Mouse (Mus musculus) urinary bladder, postnatal 10 days (tissue): ENCODE results near the gene Ap3s2.
A peak's percentile ranks its signal among the peaks of the same experiment; 100 is the strongest.

ENCODE experiments used
- DNase-seq: peaks from one replicate; pipeline ENCODE4 v3.0.0; 2022; ENCODE audit warnings: low spot score

Gene Ap3s2

DNA sequence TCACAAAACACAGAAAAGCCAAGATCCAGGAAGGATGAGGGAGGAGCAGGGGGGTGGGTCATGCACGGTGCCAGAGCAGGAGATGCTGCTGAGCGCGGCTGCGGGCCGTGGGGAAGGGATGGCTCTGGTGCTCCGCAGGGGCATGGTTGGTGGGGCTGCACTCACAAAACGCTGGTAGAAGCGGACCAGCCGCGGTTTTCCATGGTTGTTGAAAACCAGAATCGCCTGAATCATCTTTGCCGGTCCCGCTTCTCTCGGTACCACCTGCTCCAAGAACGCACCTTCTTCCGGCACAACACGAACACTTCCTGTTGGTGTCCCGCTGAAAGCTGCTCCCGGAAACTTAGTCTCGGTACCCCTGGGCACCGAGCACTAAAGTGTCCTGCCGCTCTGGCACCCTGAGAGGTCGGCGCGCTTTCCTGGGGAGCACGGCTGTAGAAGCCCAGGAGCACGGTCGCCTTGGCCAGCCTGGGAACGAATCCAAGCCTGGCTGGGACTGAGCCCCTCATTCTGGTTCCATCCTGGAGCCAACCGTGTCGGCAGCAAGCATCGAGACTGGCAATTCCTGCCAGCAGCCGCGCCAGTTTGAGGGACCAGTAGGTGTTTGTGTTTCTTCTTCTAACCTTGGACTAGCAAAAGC, at the start of gene Ap3s2:
TSS of gene Ap3s2 (minus strand) at position 306 of the 640 bp plus-strand sequence.
- peak; percentile 38 for DNase-seq

DNA sequence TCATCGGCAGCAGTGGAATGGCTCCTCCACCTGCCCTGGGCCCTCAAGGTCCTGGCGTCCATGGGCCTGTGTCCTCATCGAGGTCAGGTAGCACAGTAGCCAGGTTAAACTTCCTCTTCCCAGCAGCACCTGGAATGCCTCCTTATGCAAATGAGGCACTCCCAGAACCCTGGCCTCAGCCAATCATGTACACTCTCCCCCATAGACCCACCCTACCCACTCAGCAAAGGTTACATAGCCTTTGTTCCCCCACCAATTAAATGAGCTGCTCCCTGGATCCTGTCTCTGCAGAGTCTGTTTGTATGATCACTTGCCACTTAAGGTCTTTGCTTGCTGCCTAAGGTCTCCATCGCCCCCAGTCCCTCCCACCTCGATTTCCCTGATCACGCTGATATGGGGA, 47.9 kb upstream of the Ap3s2 start:
- no peak for DNase-seq

DNA sequence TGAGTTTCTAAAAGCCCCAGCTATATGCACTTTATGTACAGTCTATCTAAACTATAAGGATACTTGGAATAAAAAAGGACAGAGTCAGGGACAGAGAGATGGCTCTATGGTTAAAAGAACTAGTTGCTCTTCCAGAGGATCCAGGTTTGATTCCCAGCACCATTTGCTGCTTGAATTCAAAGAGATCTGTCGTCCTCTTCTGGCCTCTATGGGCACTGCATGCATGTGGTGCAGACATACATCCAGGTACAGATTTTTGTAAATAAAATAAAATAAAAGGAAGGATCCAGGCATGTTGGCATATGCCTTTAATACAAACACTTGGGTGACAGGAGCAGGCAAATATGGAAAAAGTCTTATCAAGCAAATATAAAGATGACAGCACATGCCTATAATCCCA, 41.2 kb upstream of the Ap3s2 start:
- DNase-seq: no peak

DNA sequence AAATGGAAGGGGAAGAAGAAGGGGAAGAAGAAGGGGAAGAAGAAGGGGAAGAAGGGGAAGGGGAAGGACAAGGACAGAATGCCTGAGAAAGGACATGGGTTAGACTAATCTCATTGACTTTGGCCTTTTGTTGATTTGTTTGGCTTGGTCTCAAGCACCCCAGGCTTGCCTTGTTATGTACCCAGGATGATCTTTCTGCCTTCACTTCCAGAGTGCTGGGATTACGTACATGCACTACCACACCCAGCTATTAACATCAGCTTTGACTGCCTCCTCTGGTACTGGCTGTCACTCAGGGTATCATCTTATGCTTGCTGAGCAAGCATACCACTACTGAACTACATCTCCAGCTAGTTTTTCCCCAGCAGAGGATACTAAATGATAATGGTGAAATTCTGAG, 35.7 kb upstream of the Ap3s2 start:
- DNase-seq: no peak

DNA sequence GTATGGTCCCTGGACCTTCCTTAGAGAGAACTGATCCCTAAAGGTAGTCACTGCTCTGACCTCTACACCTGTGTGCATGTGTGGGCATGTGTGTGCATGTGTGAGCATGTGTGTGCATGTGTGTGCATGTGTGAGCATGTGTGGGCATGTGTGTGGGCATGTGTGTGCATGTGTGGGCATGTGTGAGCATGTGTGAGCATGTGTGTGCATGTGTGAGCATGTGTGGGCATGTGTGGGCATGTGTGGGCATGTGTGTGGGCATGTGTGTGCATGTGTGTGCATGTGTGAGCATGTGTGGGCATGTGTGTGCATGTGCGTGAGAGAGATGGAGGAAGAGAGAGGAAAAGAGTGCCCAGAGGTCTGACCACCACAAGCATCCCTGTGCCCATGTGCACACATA, 34.4 kb upstream of the Ap3s2 start:
- DNase-seq: no peak

DNA sequence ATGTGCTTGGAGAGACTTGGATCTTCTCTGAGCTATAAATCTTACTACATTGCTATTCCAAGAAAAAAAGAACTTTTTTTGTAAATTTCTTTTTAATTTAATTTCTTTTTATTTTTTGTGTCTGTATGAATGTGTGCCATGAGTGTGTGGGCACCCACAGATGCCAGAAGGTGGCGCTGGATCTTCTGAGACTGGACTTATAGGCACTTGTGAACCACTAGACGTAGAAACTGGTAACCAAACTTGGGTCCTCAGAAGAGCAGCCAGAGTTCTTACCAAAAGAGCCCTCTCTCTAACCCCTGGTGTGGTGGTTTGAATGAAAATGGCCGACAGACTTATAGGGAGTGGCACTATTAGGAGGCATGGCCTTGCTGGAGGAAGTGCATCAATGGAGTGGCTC, 30.6 kb upstream of the Ap3s2 start:
- no peak for DNase-seq

DNA sequence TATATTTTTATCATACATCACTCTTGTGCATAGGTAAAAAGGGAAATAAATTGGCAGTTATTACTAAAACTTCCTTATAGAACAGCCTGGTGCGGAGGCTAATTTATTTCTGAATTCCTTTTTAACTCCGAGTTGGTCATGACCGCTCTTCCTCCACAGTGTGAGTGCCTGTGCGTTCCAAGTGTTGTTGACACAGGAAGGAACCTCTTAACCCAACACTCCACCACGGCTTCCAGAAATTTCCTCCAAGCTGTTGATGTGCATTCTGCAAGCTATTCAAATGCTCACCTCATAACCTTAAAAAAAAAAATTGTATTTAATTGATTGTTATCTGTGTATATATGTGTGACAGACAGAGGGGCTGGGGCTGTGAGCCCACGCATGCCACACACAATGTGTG, 29.8 kb upstream of the Ap3s2 start:
- no peak for DNase-seq

DNA sequence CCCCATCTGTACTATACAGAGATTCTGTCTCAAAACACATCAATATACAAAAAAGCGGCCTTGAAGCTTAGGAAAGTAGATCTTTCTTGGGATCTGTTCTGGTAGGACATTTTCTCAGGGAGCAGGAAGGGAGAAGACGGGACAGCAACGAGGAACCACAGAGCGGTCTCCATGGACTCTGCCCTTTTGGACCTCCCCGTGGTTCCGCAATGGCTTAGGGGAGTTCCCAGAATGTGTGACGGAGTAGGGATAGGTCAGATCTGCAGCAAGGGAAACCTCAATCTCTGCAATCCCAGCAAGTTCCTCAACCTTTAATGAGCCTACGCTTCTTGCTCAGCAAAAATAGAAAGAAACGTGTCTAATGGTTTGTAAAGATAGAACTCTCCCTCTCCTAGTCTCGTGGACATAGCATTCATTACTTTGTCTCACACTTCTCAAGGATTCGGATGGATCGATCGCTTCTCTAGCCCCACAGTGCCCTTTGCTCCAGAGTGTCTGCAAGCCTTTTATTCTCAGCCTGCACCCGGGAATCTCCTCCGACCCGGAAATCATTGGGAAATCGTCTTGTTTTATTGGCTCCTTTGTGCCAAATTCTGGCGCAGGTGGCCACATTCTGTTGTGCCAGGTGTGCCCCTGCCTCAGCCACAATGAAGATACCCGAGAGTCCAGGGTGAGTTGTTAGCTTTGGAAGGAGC, 15.2 kb upstream of the Ap3s2 start:
- no peak for DNase-seq

DNA sequence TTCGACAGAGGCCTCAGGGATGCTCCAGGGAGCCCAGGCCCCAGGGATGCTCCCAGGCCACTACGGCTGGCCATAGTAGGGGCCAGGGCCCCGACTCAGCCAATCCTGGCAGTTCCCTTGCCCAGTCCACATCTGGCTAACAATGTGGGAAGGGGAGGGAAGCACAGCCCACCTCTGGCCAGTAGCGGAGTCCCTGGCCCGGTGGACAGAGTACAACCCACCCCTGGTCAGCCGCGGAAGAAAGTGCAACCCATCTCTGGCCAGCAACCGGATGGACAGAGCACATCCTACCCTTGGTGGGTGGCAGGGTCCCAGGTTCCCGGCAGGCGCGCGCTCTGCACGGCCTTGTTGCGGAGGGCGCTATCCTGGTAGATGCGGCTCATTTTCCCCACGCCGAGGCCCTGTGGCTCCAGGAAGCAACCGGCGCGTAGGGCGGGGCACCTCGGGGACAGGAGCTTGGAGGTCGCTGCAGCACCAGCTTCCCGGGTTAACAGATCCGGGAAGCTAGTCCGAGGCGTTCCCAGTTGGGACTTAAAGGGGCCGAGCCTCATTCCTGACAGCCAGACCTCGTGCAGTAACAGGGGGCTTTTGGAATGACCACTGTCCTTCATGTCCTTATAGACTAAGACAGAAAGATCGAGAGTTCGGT, 14.5 kb upstream of the Ap3s2 start, which contains the start of gene Arpin:
TSS of gene Arpin (minus strand) at position 498 of the 649 bp plus-strand sequence.
- no peak for DNase-seq

DNA sequence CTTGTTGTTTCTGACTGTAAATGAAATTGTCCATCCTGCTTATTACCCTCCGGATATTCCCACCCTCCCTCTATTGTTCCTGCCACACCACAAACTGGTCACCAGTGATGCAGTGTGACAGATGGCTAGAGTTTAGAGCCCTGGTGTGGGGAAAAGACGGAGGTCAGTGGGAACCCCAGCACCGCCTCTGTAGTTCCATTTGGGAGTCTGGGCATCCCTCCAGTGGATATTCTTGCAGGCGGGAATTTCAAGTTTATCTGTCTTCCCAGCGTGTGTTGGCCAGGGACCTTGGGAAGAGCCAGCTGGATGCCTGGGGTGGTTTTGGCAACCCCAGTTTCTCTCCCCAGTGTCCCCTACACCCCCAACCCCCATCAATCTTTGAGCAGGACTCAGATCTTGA, 14.0 kb upstream of the Ap3s2 start:
- no peak for DNase-seq

DNA sequence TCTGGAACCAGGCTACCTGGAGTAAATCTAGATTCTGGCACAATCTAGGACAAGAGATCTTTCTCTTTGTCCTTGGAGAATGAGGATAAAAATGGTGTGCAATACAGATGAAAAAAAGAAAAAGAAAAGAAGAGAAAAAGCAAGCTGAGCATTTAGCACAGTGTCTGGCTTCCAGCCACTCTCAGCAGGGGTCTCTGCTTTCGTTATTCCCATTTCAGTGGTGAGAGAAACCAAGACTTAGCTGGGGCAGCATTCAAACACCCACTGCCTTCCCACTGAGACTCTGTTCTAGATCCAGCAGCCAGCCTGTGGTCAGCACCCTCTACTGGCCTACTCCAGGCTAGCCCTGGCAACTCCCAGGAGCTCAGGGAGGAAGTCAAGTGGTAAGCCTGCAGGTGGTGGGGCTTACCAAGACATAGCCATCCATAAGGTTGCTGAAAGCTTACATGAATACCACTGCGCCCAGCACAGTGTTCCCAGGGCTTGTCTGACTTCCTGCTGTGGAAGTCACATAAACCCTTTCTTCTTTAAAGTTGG, 8.1 kb upstream of the Ap3s2 start:
- no peak for DNase-seq

DNA sequence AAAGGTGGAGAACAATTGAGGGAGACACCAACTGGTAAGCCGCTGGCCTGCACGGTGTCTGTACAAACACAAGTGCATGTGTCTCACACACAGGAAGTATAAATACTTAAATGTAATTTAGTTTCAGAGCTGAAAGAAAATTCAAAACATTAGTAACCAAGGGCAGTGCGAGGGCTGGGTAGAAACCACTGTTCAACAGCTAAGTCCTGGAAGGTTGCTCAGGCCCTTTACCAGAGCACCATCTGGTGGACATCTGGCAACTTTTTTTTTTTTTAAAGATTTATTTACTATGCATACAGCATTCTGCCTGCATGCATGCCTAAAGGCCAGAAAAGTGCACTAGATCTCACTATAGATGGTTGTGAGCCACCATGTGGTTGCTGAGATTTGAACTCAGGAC, 5.9 kb downstream of the Ap3s2 start:
- no peak for DNase-seq

DNA sequence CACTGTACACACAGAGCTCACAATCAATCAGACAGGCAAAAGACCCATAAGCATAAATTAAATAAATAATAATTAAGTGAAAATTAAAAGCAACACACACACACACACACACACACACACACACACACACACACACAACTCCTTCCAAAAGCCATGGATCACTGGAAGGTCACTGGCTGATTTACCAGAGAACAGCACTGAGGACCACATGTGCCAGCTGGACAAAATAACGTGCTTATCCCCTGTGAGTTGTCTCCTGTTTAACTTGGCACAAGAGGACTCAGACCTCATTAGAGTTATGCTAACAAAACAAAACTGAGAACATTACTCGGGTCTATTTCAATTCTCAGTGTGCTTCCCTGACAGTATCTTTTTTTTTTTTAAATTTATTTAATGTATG, 13.1 kb downstream of the Ap3s2 start:
- DNase-seq: no peak

DNA sequence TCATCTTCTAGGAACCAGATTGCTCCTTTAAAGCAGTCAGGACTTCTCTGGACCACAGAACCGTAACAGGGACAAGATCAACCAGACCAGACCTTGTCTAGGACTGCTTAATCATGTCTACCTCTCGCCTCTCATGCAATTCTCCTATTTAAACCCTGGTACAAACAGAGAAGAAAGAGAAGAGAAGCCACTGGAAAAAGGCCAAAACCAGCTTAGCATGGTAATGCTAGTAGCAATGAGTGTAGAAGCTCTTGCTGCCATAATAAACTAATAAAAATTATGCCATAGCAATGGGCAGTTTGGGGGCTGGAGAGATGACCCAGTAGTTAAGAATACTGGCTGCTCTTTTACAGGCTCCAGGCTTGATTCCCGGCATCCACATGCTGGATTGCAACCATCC, 13.5 kb downstream of the Ap3s2 start:
- no peak for DNase-seq

DNA sequence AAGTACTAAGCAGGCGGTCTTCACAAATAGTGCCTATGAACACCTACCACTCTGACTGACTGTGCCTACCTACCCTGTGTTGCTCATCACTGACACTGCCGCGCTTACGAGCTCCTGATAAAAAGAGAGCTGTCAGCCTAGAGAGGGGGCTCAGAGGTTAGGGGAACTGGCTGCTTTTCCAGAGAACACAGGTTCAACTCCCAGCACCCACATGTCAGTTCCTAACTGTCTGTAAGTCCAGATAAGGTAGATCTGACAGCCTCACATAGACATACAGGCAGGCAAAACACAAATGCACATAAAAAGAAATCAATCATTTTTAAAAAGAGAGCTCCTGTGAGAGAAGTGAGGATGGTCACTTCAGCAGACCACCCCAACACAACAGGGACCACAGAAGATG, 15.3 kb downstream of the Ap3s2 start:
- no peak for DNase-seq

DNA sequence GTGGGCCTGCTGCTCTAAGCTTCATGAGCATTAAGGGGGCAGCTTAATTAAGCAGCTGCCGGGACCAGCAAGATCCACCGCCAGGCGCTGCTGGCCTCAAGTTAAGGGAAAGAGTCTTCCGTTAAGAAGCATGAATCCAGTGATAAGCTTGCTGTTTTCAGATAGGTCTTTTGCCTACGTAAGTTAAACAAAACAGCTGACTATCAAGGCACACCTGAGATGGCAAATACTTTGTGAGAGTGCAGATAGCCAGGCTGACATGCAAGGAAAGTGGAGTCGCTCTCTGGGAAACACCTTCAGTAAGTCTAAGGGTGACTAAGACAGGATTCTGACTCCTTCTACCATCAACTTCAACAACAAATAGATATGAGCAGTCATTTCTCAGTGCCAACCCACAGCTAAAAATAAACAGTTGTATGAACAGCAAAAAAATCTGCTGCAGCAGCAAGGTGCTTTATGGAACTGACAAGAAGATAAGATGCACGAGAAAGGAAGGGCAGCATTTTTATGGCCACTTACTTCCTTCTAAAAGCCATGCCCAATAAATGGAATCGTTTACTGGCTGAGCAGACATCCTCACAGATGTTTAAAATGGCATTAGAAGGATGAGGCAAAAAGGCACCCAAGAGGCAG, 17.2 kb downstream of the Ap3s2 start:
- no peak for DNase-seq

DNA sequence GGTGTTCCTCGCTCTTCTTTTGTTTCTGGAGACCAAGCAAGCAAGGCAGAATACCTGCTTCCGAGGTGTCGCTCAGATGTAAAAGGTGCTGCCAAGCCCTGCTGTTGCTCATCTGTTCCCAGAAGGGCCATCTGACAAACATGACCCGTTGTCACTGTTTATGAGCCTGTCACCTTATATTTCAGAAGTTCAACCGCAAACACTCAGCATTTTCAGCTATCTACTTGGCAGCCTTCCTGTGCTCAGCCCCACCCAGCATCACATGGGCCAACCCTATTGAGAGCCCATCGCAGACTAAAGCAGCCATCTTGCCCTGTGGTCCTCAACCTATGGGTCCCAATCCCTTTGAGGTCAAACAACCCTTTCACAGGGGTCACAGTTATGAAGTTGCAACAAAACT, 19.7 kb downstream of the Ap3s2 start:
- no peak for DNase-seq

DNA sequence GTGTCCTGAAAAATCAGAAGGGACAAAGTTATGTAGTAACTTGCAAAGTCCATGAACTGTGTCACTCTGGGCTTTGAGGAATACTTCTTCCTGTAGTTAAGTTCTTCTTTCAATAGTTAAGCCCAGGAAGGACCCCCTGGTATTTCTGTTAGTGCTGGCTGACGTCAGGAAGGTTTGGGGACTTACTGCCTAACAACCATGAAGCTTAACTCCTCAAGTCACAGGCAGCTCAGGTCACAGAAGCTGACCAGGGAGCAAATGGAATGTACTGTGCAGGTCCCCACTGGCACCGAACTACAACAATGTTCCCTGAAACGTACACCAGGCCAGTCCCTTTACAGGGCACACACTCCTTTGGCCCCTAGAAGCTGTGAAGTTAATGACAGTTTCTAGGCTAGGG, 25.2 kb downstream of the Ap3s2 start:
- DNase-seq: no peak

DNA sequence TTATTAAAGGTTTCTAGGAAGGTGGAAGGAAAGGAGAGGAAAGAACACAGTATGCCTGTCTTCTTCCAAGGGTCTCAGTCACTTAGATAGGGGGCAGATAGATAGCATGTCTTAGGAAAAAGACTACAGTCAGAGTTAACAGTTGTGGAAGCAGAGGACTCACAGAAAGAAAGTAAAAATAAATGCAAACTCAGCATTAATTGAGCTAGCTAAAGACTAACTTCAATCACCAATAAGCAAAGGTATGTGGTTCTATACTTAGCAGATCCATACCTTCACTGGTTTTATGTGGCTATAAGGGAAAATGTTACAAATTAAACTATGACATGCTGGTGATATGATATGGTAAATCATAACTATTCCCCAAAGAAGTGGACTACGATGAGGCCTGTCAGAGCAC, 25.7 kb downstream of the Ap3s2 start:
- no peak for DNase-seq

DNA sequence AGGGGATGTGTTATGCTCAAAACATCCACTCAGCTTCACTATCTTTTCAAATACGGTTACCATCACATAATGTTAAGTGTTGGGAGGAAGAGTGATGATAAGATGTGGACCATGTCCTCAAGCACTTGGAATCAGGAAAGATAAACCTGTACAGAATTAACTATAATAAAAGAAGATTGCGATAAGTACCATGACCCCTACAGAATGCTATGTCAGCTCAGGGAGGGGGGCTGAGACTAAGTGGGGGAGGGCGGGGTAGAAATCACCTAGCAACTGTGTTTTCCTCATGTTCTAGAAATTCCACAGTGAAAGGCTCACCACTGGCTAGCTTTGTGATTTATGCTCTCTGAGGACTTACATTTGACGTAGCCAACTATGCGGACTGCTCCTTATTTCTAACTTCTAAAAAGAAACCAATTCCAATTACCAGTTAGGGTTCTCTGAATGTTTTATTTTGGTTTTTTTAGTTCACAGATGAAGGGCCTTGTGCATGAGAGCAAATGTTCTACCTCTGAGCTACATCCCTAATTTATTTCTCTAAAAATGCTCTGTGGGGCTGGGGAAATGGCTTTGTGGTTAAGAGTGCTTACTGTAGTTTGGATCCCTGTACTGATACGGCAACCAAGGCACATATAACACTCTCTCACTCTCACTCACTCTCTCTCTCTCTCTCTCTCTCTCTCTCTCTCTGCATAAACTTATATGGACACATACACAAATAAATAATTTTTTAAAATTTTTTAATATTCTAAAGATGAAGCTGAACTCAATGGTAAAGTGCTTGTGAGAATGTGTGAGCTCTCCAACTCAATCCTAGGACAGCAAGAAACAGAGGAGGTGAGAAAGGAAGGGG, 27.6 kb downstream of the Ap3s2 start:
- no peak for DNase-seq

DNA sequence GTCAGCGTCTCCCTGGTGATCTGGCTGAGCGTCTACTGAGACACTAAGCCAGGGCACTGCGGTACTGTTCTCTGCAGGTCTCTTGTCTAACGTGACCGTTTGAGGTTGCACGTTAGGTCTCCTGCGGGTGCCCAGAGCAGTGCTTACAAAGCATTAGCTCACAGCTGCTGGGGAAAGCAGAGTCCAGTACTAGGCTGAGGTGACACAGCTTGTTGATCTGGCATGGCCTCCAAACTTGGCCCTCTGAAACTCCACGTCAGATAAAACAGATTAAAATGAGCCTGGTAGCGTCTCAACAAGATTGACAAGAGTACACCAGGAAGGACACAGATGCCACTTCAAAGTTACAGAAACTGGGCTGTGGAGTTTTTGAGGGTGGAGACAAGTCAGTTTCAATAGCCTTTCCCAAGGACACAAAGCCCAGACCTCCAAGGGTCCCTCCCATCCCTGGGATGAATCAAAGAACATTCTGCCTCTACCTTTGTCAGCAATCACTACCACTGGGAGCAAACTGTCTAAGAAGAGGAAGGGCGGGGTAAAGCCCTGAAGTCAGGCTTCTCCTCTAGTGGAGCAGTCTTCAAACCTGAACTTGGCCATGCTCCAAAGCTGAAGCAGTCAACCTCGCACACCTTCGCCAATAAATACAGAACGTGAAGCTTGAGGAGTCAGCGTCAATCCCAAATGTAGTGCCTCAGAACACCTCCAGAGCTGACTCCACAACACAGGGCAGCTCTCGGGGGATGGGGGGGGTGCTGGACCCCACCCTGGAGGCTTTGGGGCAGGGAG, 29.8 kb downstream of the Ap3s2 start:
- DNase-seq: no peak
